Mouse (Mus musculus): ENCODE measurements around the gene Plek2.

The Plek2 gene

GRCm38 (mm10) chr12:78910684-78911461 lies 4.1 kb upstream of the Plek2 start:
- no peak for DNase-seq

- no peak for DNase-seq
These were observed 1.4 kb upstream of the Plek2 start for GRCm38 (mm10) chr12:78908081-78908605.

DNA sequence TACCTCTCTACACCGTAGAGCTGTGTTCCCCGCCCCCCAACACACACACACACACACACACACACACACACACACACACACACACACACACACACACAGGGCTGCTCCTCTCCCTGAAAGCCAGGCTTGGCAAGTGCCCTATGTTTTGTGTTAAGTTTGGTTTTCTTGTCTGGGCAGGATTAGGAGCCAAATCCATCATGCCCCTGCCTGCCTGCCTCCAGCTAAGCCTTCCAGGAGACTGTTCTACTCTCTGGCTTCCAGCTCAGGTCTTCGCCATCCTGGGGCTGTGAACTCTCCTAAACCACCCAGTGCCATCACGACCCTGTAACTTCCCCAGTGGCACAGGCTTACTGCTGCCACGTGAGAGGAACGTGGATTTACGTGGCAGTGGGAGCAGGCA lies 2.3 kb downstream of the Plek2 start:
- DNase-seq = no peak

DNA sequence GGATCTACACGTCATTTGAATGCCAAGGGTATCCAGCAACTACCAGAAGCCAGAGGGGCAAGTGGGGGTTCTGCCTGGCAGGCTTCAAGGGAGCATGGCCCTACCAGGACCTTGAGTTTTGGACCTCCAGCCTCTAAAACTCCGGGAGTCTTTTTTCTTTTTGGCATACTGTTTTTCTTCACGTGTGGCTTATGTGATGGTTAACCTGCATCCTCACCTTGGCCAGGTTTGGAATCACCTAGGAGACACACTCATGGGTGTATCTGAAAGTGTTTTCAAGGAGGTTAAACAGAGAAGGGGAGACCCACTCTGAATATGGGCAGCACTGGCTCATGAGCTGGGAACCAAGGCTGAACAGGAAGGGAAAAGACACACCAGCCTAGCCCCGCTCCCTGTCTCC lies 3.5 kb downstream of the Plek2 start:
- DNase-seq = no peak

GRCm38 (mm10) chr12:78901467-78901866 lies 5.3 kb downstream of the Plek2 start:
- no peak for DNase-seq

DNA sequence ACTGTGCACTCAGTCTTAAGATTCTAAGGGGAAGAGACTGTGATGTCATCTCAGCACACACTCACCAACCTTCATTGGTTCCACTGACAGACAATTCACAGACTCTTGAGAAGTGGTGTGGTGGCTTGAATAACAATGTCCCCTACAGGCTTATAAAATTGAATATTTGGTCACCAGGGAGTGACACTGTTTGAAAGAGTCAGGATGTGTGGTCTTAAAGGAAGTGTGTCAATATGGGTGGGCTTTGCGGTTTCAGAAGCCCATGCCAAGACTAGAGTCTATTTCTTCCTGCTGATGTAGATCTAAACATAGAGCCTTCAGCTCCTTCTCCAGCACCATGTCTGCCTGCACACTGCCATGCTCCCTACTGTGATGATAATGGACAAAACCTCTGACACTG lies 8.9 kb downstream of the Plek2 start:
- DNase-seq = no peak

DNA sequence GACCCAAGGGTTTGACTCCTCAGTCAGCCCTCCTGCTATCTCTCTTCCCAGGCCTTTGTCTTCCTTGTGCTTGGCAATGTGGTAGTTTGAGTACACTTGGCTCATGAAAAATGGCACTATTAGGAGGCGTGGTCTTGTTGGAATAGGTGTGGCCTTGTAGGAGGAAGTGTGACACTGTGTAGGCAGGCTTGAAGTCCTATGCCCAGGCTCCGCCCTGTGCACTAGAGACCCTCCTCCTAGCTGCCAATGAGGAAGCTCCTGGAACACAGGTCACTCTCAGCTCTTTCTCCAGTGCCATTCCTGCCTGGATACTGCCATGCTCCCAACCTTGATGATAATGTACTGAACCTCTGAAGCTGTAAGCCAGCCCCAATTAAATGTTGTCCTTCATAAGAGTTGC lies 15.6 kb downstream of the Plek2 start:
- no peak for DNase-seq

- DNase-seq = no peak
These were observed 16.7 kb downstream of the Plek2 start for GRCm38 (mm10) chr12:78890062-78890461.

DNA sequence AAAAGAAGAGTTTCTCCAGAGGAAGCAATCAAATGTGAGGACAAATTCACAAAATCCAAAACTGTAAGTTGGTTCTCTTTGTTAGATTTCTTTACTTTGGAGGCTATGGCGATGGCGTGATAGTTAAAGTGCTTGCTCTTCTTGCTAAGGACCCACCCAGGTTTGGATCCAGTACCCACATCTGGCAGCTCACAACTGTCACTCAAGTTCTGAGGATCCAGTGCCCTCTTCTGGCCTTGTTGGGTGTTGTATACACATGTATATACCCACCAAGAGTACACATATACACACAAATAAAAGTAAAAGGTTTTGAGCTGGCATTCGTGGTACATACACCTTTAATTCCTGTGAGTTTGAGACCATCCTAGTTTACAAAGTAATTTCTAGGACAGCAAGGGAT lies 32.2 kb downstream of the Plek2 start:
- DNase-seq = no peak

GRCm38 (mm10) chr12:78868115-78868514 lies 38.6 kb downstream of the Plek2 start:
- no peak for DNase-seq

DNA sequence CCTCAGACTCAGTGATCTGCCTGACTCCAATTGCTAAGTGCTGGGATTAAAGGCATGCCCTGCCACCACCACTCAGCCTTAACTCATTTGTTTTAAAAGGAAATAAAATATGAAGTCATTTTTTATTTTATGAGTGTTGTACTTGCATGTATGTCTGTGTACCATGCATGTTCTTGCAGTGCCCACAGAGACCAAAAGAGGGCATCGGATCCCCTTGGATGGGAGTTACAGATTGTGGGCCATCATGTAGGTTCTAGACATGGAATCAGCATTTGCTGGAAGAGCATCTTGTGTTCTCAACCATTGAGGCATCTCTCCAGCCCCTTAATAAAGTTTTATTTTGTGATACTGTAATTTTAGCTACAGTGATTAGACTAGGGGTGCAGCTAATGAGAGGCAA lies 41.3 kb downstream of the Plek2 start:
- DNase-seq = peak; percentile 25

DNA sequence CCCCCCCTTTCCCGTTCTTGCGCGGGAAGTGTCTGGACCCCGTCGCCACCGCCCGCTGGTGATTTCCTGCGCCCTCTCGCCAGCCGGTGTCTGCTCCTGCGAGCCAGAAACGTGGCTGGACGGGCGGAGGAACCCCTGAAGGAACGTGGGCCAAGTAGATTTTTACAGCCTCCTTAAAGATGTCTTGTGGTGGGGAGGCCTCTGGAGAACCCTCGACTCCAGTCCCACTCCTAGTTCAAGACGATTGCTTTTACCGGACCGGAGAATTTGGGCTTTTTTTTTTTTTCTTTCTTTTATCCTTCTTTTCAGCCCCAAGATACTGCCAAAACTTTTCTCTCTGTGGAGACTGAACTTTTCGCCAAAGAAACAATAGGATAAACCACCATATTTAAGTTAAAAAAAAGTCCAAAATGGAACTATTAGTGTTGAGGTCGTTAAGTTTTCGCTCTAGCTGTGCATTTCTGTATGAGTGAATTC lies 44.5 kb downstream of the Plek2 start:
- DNase-seq = no peak

DNA sequence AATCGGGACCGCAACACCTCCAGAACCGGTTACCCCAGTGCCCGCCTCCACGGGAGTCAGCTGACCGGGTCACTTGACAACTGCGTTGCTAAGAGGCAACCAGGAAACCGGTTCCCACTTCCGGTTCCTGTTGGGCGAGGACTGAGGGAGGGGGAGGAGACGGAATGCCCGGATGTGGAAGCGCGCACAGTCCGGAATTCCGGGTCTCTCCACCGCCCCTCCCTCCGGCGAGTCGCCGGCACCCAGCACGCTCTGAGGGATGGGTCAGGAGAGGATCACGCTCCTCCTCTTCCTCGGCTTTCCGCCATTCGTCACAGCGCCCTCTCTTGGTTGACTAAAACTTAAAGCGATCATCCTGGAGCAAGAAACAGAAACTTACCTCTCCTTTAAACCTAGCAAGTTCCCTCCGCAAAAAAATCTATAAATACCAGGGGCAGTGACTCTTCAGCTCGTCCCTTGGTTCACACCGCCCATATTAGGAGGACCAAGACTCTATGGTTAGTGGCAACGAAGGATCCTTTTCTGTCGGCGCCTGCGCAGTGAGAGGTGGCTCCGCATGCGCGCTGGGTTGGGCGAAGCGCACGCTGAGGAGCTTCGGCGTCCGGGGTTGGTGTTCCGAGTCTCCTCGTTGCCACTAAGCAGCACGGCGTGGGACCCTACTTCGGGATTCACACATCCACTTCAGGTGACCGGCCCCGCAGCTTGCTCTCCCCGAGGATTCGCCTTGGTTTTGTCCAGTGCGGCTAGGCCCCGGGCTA lies 45.1 kb downstream of the Plek2 start, which contains the start of the genes Atp6v1d and Eif2s1:
Gene Atp6v1d, minus strand, starts transcription at position 143 of the 758 bp plus-strand sequence.
Gene Eif2s1, plus strand, starts transcription at position 324 of the 758 bp plus-strand sequence.
- DNase-seq = peak; percentile 99

GRCm38 (mm10) chr12:78860921-78861495 lies 45.8 kb downstream of the Plek2 start:
- no peak for DNase-seq

- no peak for DNase-seq
These were observed 58.5 kb downstream of the Plek2 start for GRCm38 (mm10) chr12:78848246-78848645.

GRCm38 (mm10) chr12:78842429-78842828 lies 64.3 kb downstream of the Plek2 start:
- no peak for DNase-seq

- peak; percentile 43 for DNase-seq
These were observed 66.9 kb downstream of the Plek2 start for GRCm38 (mm10) chr12:78839906-78840305.

Data from kidney, postnatal 10 days (tissue).